Mouse (Mus musculus) C2C12 (cell line): ENCODE measurements around the gene Ly6g6c.

Experiments used
- CEBPB ChIP-seq: IDR thresholded peaks from one replicate; pipeline ENCODE4 v1.6.1; 2011; ENCODE audit warnings: low read depth, mild to moderate bottlenecking, control low read depth, moderate library complexity
- CTCF ChIP-seq: IDR thresholded peaks from one replicate; pipeline ENCODE4 v1.5.1; 2011; ENCODE audit not compliant: control insufficient read depth, insufficient read depth, insufficient read length
- MAX ChIP-seq: IDR thresholded peaks from one replicate; pipeline ENCODE4 v1.6.1; 2011; ENCODE audit warnings: mild to moderate bottlenecking, control low read depth
- MYOD1 ChIP-seq: IDR thresholded peaks from one replicate; pipeline ENCODE4 v1.6.1; 2011; ENCODE audit warnings: low read depth; ENCODE audit not compliant: control insufficient read depth, insufficient read length
- MYOG ChIP-seq: IDR thresholded peaks from one replicate; pipeline ENCODE4 v1.6.1; 2011; ENCODE audit not compliant: control insufficient read depth, insufficient read length; ENCODE audit errors: extremely low read depth
- USF1 ChIP-seq: IDR thresholded peaks from one replicate; pipeline ENCODE4 v1.6.1; 2011; ENCODE audit warnings: low read depth, mild to moderate bottlenecking, control low read depth, moderate library complexity

- TF ChIP-seq MYOD1 (no peak), CTCF (no peak), MYOG (no peak), USF1 (no peak), MAX (no peak), CEBPB (no peak)
These were observed 20.1 kb downstream of the Ly6g6c start, which contains the start of gene Ly6g6f for GRCm38 (mm10) chr17:35085208-35085865.
